Mouse (Mus musculus): ENCODE measurements around the gene Fbxl16. TPM values are rescaled to one million over a fixed set of nuclear protein-coding genes. Genes with fewer than 3 reads are reported as not detected.

Gene Fbxl16
- polyA plus RNA-seq, 1 experiment from 2014 or later, result 35.3 TPM

- Histone ChIP-seq H3K9me3 (no peaks in the 10 kb centered on the region), H3K36me3 (peaks cover 27% of the 10 kb centered on the region), H3K4me3 (no peak overlapping the region), H3K4me2 (replicated peaks) (no peak overlapping the region), H3K4me1 (peaks cover 13% of the 10 kb centered on the region), H3K27ac (replicated peaks) (no peak overlapping the region), H3K9ac (replicated peaks) (no peak overlapping the region), H3K27me3 (peaks cover 22% of the 10 kb centered on the region)
- WGBS, result 10% methylated on average over 46 of the region's 46 CpGs
- no peak for ATAC-seq (replicated peaks)
Measured at GRCm38 (mm10) chr17:25818851-25819780, 10.2 kb downstream of the Fbxl16 start.

- ATAC-seq (replicated peaks), result peak; percentile 73
- peak within 1 kb of the TSS; percentile 70 for H3K27ac ChIP-seq (replicated peaks)
- H3K4me3 ChIP-seq, result peak within 1 kb of the TSS; percentile 68
- peaks cover 23% of the 10 kb centered on the region for H3K36me3 ChIP-seq
- peak within 1 kb of the TSS; percentile 88 for H3K4me2 ChIP-seq (replicated peaks)
- H3K9me3 ChIP-seq, result no peaks in the 10 kb centered on the region
- H3K4me1 ChIP-seq, result peaks cover 47% of the 10 kb centered on the region
- peak within 1 kb of the TSS; percentile 68 for H3K9ac ChIP-seq (replicated peaks)
- peaks cover 15% of the 10 kb centered on the region for H3K27me3 ChIP-seq
- 0% methylated on average over 18 of the region's 18 CpGs for WGBS
Measured at GRCm38 (mm10) chr17:25823452-25823851, 14.6 kb downstream of the Fbxl16 start, which contains the start of gene Wdr24. Gene Wdr24 (plus strand): TSS chr17:25823627.

- Histone ChIP-seq H3K36me3 (peaks cover 17% of the 10 kb centered on the region), H3K27ac (replicated peaks) (no peak overlapping the region), H3K4me2 (replicated peaks) (peak overlapping the region; percentile 88), H3K4me3 (peak overlapping the region; percentile 68), H3K9me3 (no peaks in the 10 kb centered on the region), H3K9ac (replicated peaks) (peak overlapping the region; percentile 68), H3K4me1 (peaks cover 51% of the 10 kb centered on the region), H3K27me3 (peaks cover 8% of the 10 kb centered on the region; the same call in 1 of the 2 replicates)
- no peak for ATAC-seq (replicated peaks)
- WGBS, result 77% methylated on average over 17 of the region's 17 CpGs
Measured at GRCm38 (mm10) chr17:25824362-25825142, 15.7 kb downstream of the Fbxl16 start.

- Histone ChIP-seq H3K4me2 (replicated peaks) (peak overlapping the region; percentile 88; the same call in 1 of the 2 replicates), H3K27me3 (0 out of 2 replicates have a peak, but pooled peaks cover under 1% of the 10 kb centered on the region), H3K4me3 (no peak overlapping the region), H3K36me3 (peaks cover 18% of the 10 kb centered on the region), H3K9me3 (no peaks in the 10 kb centered on the region), H3K27ac (replicated peaks) (no peak overlapping the region), H3K4me1 (peaks cover 59% of the 10 kb centered on the region), H3K9ac (replicated peaks) (no peak overlapping the region)
- ATAC-seq (replicated peaks), result no peak
- 90% methylated on average over 6 of the region's 6 CpGs for WGBS
Measured at GRCm38 (mm10) chr17:25825311-25825710, 16.4 kb downstream of the Fbxl16 start.

- no peaks in the 10 kb centered on the region for H3K27me3 ChIP-seq
- peaks cover 25% of the 10 kb centered on the region for H3K36me3 ChIP-seq
- no peak overlapping the region for H3K27ac ChIP-seq (replicated peaks)
- no peak for ATAC-seq (replicated peaks)
- WGBS, result 96% methylated on average over 27 of the region's 27 CpGs
- H3K9me3 ChIP-seq, result no peaks in the 10 kb centered on the region
- H3K4me2 ChIP-seq (replicated peaks), result no peak overlapping the region
- no peak overlapping the region for H3K4me3 ChIP-seq
- H3K4me1 ChIP-seq, result peaks cover 66% of the 10 kb centered on the region
- no peak overlapping the region for H3K9ac ChIP-seq (replicated peaks)
Measured at GRCm38 (mm10) chr17:25825984-25826570, 17.2 kb downstream of the Fbxl16 start.

- H3K9ac ChIP-seq (replicated peaks), result no peak overlapping the region
- H3K27me3 ChIP-seq, result no peaks in the 10 kb centered on the region
- H3K27ac ChIP-seq (replicated peaks), result no peak overlapping the region
- H3K4me2 ChIP-seq (replicated peaks), result no peak overlapping the region
- no peak overlapping the region for H3K4me3 ChIP-seq
- ATAC-seq (replicated peaks), result no peak
- 94% methylated on average over 13 of the region's 13 CpGs for WGBS
- peaks cover 76% of the 10 kb centered on the region for H3K4me1 ChIP-seq
- H3K36me3 ChIP-seq, result peaks cover 32% of the 10 kb centered on the region
- no peaks in the 10 kb centered on the region for H3K9me3 ChIP-seq
Measured at GRCm38 (mm10) chr17:25827011-25827410, 18.1 kb downstream of the Fbxl16 start.

GRCm38 (mm10) chr17:25827546-25828222 is 18.8 kb downstream of the Fbxl16 start:
- H3K4me1 ChIP-seq, result peaks cover 78% of the 10 kb centered on the region
- H3K9ac ChIP-seq (replicated peaks), result no peak overlapping the region
- H3K27ac ChIP-seq (replicated peaks), result no peak overlapping the region
- ATAC-seq (replicated peaks), result no peak
- peaks cover 32% of the 10 kb centered on the region for H3K36me3 ChIP-seq
- no peaks in the 10 kb centered on the region for H3K9me3 ChIP-seq
- WGBS, result 94% methylated on average over 22 of the region's 22 CpGs
- H3K4me3 ChIP-seq, result no peak overlapping the region
- no peaks in the 10 kb centered on the region for H3K27me3 ChIP-seq
- peak overlapping the region; percentile 79; the same call in 1 of the 2 replicates for H3K4me2 ChIP-seq (replicated peaks)

- H3K27me3 ChIP-seq, result no peaks in the 10 kb centered on the region
- H3K4me3 ChIP-seq, result peak overlapping the region; percentile 60
- peak overlapping the region; percentile 93 for H3K27ac ChIP-seq (replicated peaks)
- H3K4me1 ChIP-seq, result peaks cover 75% of the 10 kb centered on the region
- ATAC-seq (replicated peaks), result peak; percentile 0; the same call in 1 of the 2 replicates
- H3K36me3 ChIP-seq, result peaks cover 32% of the 10 kb centered on the region
- WGBS, result 82% methylated on average over 8 of the region's 8 CpGs
- H3K9me3 ChIP-seq, result no peaks in the 10 kb centered on the region
- H3K9ac ChIP-seq (replicated peaks), result 0 out of 2 replicates have a peak overlapping the region, but pooled peaks have one; percentile 75
- peak overlapping the region; percentile 79 for H3K4me2 ChIP-seq (replicated peaks)
Measured at GRCm38 (mm10) chr17:25828223-25828594, 19.3 kb downstream of the Fbxl16 start.

GRCm38 (mm10) chr17:25828712-25829557 is 20.1 kb downstream of the Fbxl16 start, which contains the start of gene Jmjd8:
Gene Jmjd8 (plus strand): TSS chr17:25828867.
- Histone ChIP-seq H3K4me1 (peaks cover 79% of the 10 kb centered on the region), H3K27ac (replicated peaks) (peak within 1 kb of the TSS; percentile 93), H3K4me3 (peak within 1 kb of the TSS; percentile 60), H3K4me2 (replicated peaks) (peak within 1 kb of the TSS; percentile 79), H3K9ac (replicated peaks) (peak within 1 kb of the TSS; percentile 75), H3K27me3 (no peaks in the 10 kb centered on the region), H3K36me3 (peaks cover 32% of the 10 kb centered on the region), H3K9me3 (no peaks in the 10 kb centered on the region)
- ATAC-seq (replicated peaks), result peak; percentile 62
- 2% methylated on average over 32 of the region's 32 CpGs for WGBS

GRCm38 (mm10) chr17:25829558-25830017 is 20.7 kb downstream of the Fbxl16 start:
- no peak for ATAC-seq (replicated peaks)
- peaks cover 32% of the 10 kb centered on the region for H3K36me3 ChIP-seq
- H3K4me2 ChIP-seq (replicated peaks), result peak overlapping the region; percentile 79
- WGBS, result 47% methylated on average over 8 of the region's 8 CpGs
- peaks cover 79% of the 10 kb centered on the region for H3K4me1 ChIP-seq
- H3K9ac ChIP-seq (replicated peaks), result peak overlapping the region; percentile 75
- H3K27ac ChIP-seq (replicated peaks), result peak overlapping the region; percentile 93
- peak overlapping the region; percentile 60 for H3K4me3 ChIP-seq
- H3K27me3 ChIP-seq, result no peaks in the 10 kb centered on the region
- no peaks in the 10 kb centered on the region for H3K9me3 ChIP-seq

Measured in forebrain, embryonic 15.5 days (tissue).